Mouse (Mus musculus) monocyte, adult 2 months (primary cell): ENCODE measurements at regions not wholly inside any gene's neighbourhood (a gene's known extent, or its start where the extent isn't known, plus 50 kb on each side); places are given as distances from the start of the nearest gene placed in this dataset.

Source experiments
- DNase-seq, 2 experiments: peaks; one replicate each; pipeline ENCODE4 v3.0.0; 2022; ENCODE audit warnings: low spot score in 2 of 2, low read depth in 1 of 2

DNA sequence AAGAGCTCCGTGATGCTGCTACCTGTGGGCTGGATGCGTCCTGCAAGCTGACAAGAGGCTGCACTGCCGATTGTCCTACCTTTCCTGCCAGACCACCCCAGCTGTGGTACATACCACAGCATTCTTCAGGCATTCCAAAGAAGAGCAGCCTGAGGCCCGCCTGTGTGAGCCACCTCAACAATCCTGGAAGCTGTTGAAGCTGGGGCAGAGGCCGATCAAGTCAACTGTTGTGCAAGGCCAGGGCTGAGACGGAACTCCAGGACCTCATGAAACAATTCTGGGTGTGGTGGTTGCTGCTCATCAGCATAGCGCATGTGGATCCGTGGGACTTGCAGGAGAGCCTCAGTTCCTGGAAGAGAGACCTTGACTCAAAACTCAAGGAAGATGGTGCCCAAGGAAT is 448.3 kb downstream of the Etnk1 start:
- DNase-seq, result no peak

DNA sequence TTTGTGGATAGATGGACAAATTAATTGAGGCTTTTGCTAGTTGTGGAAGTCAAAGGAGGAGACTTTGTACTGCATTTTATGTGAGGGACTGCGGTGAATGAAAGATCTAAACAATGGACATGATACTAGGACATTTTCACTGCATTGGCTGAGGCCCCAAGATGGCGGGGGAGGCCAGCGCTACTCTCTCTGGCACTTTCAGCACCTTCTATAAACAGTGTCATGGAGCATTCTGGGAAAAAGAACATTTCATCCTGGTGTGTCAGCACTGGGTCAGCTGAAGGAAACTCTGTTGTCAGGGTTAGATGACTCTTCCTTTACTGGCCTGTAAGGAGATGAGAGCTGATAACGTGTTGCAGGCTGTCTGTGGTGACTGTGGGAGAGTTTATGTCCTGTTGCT is 449.4 kb downstream of the Etnk1 start:
- DNase-seq, result no peak

DNA sequence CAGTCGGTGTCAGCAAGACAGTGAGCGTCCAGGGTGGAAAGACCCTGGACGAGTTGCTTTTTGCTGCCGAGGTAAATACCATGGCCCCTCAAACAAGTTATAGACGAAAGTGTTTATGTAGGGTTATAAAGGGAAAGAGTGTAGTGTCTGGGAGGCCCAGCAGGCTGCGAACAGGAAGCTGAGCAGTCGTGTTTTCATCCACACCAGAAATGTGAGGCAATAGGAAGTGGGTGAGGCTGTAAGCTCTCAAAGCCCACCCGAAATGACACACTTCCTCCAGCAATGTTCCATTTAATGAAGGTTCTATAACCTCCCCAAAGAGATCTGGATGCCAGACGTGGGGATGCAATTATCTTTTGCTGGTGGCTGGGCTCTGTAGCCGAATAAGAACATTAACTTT is 451.5 kb downstream of the Etnk1 start:
- DNase-seq, result no peak

DNA sequence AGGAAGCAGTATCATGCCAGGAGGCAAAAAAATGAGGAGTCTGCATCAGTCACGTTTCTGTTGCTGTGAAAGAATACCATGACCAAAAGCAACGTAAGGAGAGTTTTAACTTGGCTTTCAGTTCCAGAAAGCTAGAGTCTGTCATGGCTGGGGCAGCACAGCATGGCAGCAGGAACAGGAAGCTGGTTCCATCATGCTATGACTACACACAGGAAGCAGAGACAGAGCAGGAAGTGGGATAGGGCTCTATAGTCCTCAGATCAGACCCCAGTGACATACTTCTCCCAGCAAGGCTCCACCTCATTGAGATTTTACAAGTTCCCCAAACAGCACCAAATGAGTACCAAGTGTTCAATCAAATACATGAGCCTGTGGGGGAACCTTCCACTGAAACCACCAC is 453.6 kb downstream of the Etnk1 start:
- no peak for DNase-seq

DNA sequence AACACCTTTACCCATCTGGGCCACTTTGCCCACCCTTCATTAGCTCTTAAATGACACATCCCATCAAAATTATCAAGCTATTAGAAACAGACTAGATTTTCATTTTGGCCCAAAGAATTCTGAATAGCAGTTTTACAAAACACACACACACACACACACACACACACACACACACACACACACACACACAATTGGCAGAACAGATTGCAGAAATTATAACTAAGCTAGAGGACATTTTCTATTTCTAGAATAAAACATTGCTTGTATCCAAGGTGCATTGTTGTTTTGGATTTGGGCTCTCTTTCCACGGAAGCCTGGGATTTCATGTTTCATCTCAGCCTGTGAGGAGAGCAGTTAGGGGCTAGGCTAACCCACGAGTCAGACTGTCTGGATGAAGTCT is 455.1 kb downstream of the Etnk1 start:
- DNase-seq, result no peak

DNA sequence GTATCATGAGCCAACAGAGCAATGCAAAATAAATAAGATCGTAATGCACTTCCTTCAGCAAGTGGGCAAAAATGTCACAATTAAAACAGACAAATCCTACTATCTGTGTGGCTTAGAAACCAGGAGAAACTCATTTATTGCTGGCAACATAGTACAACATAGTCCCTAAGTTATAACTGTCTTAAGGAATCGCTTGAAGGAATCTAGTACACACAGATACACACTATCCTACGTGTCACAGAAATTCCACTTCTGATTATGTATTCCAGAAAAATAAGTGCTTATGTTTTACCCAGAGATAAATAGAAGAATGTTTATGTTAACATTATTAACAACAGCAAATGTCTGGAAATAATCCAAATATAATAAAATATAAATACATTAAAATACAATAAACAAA is 457.9 kb downstream of the Etnk1 start:
- no peak for DNase-seq

DNA sequence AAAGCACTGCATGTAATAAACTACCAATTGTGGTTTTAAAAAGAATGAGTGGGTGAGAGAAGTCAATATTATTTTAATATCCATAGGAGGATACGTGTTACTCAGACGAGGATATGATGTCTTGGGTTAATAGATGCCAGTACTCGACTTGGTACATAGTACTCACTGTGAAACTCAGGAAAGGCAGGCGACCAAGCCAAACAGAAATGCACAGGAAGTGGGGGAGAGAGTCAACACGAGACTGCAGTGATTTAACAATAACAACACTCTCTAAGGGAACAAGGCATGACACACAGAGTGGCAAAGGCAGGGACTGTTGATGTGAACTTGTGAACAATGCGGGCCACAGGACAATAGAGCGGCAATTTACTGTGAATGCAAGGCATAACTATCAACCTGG is 464.6 kb downstream of the Etnk1 start:
- DNase-seq, result no peak

DNA sequence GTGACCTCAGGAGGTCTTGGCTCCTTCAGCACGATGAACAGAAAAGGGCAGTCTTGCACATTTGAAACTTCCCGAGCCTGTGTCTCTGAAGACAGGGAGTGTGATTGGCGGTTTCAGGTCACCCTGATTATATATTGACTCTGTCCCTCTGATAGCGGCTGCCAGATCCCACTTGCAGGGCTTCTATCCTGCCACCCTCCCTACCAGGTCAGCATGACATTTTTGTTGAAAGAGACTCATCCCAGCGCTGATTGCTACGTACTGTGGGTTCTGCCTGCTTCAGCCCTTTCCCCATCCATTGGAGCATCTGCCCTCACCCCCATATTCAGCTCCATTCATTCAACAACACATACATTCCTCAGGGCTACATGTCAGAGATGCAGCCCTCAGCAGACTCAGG is 466.7 kb downstream of the Etnk1 start:
- DNase-seq, result no peak

DNA sequence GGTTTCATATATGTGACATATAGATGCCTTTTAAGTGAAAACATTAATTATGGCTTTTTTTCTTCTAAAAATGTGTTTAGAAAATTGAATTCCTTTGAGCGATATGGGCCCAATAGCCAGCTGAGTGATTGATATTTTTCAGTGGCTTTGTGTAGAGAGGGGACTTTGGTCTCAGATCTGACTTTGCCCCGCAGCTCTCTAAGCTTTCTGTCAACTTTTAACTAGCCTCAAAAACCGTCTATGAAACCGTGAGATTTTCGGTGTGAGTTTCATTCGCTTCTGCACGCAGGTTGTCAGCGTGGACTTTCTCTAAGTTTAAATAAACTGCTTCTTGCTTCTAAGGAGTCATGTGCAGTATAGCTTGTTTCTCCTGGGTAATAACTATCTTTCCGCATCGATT is 467.3 kb downstream of the Etnk1 start:
- no peak for DNase-seq

DNA sequence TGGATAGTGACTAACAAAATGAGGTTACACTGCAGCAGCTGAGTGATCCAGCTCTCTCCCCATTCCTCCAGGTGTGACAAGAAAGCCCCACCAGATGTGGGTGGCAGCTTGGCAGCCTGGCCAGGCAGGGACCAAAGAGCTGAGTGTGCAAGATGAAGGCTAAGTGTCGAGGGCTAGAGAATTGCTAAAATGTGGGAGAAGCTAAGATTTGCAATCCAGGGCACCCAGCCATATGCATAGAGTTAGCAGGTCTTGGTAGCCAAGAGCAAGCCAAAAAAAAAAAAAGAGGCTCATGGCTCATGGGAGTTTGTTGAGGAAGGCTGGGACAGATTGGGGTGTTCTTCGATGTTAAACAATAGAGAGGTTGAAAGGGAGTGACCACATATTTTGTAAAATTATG is 468.0 kb downstream of the Etnk1 start:
- no peak for DNase-seq

DNA sequence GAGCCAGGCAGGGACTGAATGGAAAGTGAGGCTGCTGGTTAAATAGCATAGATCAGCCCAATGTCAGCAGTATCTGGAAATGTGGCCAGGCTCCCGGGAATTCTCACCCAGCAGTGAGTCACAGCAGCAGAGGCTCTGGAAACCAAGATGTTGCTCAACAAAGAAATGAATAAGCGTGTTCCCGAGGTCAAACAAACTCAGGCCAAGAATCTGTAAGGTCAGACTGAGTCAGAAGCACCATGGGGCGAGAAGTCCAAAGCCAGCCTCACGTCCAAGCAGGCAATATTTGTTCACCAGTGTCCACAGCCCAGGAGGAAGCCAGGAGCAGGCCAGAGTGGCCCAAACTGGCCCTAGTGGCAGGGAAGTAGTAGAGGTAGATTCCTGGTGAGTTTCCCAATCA is 473.6 kb downstream of the Etnk1 start:
- DNase-seq, result no peak

DNA sequence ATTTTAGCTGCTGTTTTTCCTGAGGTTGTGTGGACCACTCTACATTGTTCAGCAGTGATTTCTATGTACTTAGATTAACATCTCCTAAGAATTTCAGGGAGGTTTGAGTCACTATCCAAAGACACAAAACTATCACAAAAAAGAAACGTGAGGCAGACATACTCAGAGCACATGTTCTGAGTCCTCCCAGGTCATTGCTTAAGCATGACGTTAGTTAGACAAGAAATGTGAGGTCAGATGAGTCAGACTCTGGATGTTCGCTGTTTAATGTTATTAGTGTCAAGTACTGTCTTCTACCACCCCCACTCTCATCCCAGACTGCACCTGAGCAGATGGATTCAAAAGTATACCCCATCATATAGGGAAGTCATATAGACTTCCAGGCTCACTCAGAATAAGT is 475.0 kb downstream of the Etnk1 start:
- DNase-seq, result no peak

DNA sequence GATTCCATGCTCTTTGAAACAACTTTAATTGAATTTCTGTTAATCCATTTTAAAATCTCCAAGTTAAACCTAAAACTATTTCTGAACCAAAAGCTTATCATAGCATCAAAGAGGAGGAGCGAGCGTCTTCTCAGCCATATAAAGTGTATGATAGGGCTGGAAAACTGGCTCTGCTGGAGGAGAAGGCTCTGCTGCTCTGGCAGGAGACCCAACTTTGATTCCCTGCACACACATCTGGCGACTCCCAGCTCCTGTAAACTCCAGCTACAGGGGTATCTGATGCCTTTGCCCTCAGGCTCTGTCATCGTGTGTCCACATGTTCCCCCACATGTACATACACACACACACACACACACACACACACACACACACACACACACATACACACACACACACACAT is 479.0 kb downstream of the Etnk1 start:
- DNase-seq, result no peak

DNA sequence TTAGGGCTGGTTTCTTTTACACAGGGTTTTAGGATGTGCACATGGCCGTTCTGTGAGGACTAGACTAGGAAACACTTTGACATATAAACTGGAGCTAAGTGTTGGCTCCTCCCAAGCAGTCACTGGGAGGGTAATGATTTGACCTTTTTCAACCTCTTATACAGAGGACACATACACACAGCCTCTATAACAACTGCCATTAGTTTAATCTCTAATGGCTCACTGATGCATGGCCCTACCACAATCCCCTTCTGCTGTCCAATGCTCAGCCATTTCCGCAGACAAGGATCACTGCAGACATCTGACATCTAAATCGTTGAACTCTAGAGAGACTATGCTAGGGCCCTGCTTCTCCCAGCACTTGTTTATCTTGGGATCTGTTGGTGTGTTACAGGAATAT is 481.5 kb downstream of the Etnk1 start:
- DNase-seq, result no peak

DNA sequence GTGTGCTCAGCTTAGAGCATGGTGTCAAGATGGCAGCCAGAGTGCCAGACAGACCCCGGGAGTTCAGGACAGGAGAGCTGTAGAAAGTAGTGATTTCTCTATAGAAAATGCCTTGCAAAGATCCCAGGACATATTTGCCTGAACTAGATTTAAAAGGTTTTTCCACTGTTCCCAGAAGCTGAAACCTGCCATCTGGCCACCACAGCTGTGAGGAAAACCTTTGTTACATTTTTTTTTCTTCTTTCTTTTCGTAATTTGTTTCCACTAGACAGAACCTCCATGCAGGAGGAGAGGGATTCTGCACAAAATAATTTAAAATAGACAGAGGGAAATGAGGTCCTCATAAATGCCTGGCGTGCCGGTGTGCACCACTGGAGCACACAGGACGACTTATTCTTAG is 489.6 kb downstream of the Etnk1 start:
- DNase-seq, result no peak

DNA sequence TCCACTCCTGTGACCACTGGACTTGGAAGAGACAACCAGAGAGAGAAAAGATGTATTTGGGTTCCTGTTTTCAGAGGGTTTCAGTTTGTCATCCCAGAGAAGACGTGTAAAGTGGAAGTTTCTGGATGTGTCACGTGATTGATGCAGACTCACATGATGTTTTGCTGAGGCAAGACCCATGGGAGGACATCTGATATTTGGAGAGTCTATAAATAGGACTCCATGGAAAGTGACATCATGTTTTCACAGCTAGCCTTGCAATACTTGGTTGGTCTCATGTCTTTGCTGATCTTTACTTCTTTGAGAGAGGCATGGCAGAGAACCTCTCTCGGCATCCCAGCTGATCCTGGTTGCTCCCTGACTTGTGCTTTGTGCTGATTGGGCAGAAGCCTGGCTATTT is 493.8 kb downstream of the Etnk1 start:
- no peak for DNase-seq

DNA sequence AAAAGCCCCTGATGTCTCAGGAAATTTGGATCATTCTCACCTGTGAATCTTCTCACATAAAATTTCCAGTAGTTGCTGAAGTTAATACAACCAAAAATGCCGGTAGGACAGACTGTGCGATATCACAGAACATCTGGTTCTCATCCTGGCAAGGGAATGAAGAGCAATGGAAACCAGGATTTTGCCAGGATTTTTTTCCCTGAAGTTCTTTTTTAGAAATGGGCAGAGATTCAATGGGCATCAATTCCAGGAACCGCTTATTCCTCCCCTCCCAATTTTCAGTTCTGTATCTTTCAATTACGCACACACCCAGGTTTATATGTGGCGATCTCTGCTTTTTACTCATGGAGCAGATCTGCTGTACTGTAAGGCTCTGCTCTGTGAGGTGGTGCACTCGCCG is 496.3 kb downstream of the Etnk1 start:
- no peak for DNase-seq

DNA sequence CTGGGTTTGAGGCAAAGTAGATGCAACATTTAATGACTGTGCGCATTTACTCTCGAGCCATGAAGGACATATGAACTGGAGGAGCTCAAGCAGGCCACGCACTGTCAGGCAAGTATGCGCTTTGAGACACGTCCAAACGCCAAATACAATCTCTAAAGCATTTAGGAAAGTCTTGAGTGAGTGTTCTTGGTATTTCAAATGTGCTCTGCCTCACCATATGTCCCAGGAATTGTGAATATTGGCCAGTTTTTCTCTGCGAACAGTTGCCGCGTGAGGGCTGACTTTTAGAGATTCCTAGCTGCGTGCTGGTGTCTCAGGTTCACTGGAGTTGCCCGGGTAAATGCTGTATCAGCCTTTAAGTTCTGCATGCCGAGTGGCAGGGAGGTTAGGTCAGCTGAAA is 498.4 kb downstream of the Etnk1 start:
- DNase-seq, result no peak

DNA sequence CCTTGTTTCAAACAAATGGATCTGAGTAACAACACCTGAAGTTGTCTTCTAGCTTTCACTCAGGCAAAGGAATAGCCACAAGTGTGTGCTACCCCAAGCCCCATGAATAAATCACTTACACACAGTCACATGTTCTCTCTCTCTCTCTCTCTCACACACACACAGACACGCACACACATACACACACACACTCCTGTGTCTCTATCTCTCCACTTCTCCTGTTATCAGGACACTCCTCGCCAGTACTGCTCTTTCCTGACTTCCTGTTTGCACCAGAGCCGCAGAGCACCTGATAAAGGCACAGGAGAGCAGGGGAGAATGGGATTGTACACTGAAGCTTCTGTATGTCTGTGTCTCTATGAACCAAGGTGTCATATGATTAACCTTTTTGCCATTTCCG is 501.5 kb downstream of the Etnk1 start:
- no peak for DNase-seq

DNA sequence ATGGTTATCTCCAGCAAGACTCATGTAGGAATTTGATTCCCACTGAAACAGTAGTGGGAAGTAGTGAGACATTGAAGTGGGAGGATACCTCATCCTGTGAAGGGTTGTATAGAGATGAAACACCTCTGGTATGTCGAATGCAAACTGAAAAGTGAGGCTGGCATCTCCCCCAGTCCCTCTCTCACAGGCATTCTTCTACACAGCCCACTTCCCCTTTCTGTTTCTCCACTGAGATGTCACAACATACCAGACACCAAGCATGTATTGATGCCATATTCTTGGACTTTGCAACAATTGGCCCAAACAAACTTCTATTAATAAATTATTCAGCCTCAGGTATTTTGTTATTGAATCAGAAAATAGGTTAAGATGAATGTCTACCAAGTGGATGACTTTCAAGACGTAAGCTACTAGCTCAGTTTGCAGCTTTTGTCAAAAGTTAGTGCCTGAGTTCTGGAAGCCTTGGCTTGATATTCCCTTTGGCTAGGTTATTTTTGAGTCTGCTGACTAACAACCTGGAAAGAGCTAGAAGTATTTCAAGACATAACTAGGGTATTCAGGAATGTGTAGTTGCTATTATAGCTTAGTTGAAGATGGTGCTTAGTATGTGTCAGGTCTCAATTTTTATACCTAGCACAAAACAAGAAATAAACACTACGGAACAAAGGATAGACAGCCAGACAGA is 502.6 kb downstream of the Etnk1 start:
- no peak for DNase-seq

DNA sequence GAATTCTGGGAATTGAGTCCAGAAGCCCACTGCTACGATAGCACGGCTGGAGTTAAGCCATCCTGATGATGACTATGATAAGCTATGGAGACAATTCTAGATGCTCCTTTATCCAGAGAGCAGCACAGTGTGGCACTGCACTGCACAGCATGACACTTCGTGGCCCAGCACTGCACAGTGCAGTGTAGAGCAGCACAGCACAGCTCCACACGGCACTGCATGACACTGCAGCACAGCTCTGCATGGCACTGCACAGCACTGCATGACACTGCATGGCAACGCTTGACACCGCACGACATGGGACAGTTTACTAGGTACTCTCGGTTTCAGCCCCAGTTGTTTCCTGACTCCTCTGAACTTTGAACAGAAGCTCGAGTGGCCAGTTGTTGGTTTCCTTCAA is 523.1 kb downstream of the Etnk1 start:
- no peak for DNase-seq

DNA sequence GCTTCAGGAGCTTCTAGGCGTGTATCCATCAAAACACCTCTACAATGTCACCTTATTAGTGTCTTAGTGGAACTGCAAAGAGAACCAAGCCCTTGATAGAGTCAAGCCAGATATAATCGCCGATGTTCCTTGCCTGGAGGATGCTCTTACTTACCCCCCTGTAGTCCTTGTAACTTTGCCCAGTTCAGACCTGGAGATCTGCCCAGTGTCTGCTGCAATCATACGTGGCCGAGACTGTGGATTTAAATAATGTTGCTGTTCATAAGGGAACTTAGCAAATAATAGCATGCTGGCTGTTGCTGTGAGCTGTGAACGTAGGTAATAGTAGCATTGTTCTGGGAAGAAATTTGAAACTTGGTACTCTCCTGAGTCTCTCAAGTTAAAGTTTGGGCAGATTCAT is 523.8 kb downstream of the Etnk1 start:
- DNase-seq, result no peak

DNA sequence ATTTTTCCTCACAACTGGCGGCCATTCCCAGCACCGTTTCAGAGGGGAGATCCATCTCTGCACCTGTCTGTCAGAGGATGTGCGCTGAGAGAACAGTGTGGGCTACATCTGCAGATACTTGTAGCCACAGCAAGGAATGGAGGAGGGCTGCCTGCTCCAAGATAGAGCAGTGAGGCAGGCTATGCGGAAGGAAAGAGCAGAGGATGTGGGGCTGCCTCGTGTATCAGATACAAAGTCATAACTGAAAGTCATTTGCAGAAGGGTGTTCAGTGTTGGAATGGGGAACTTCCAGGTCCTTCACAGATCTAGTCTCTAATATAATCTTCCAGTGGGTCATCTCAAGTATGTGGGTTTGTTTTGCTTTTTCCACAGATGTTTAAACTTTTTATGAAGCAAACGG is 531.0 kb downstream of the Etnk1 start:
- no peak for DNase-seq

DNA sequence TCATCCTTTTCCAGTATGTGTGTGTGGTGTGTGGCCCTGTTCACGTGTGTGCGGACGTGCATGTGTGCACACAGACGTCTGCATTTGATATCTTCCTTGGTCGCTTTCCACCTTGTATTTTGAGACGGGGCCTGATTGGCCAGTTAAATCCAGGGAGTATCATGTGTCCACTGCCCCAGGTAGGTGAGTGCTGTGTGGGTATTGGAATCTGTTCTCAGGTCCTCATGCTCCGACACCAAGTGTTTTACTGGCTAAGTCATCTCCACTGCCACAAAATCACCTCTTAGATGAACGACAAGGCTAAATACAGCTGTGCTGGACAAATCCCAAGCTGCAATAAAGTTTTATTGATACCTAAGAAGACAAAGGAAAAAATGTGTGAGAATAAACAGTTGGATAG is 537.0 kb downstream of the Etnk1 start:
- no peak for DNase-seq
